Mouse (Mus musculus) intestine, embryonic 16.5 days (tissue): ENCODE measurements around the gene Spata22. TPM values are rescaled to one million over a fixed set of nuclear protein-coding genes. Genes with fewer than 3 reads are reported as not detected.
"Not testable (repeated sequence)": the region's sequence is repeated elsewhere in the genome, so short reads cannot be mapped to it uniquely, and the experiment has no call there.

Experiments used
- ATAC-seq: fragments of 200-750 bp; cut with Nextera tagmentation; 2 replicates; pipeline ENCODE4 v1.8.0; 2017; ENCODE audit warnings: moderate TSS enrichment, moderate library complexity
- H3K27ac ChIP-seq: fragments of 300-500 bp; sonication (generic); 2 replicates; pipeline ENCODE4 v1.5.1; 2014; ENCODE audit warnings: mild to moderate bottlenecking, low read length
- H3K27me3 ChIP-seq: fragments of 300-500 bp; sonication (generic); replicated peaks from 2 replicates; pipeline ENCODE4 v1.6.1; 2014; ENCODE audit warnings: low read length, control low read depth, mixed read lengths; ENCODE audit not compliant: control insufficient read depth, insufficient read depth
- H3K36me3 ChIP-seq: fragments of 300-500 bp; sonication (generic); 2 replicates; pipeline ENCODE4 v1.6.1; 2014; ENCODE audit warnings: low read length, control low read depth; ENCODE audit not compliant: control insufficient read depth, insufficient read depth
- H3K4me1 ChIP-seq: fragments of 300-500 bp; sonication (generic); 2 replicates; pipeline ENCODE4 v1.6.1; 2014; ENCODE audit warnings: low read length, control low read depth, mixed read lengths; ENCODE audit not compliant: control insufficient read depth, insufficient read depth
- H3K4me2 ChIP-seq: fragments of 300-500 bp; sonication (generic); 2 replicates; pipeline ENCODE4 v1.6.1; 2014; ENCODE audit warnings: low read depth, low read length, control low read depth
- H3K4me3 ChIP-seq: fragments of 300-500 bp; sonication (generic); 2 replicates; pipeline ENCODE4 v1.5.1; 2014; ENCODE audit warnings: mild to moderate bottlenecking, low read length
- H3K9ac ChIP-seq: fragments of 300-500 bp; sonication (generic); 2 replicates; pipeline ENCODE4 v1.6.1; 2014; ENCODE audit warnings: low read depth, low read length
- H3K9me3 ChIP-seq: fragments of 300-500 bp; sonication (generic); 2 replicates; pipeline ENCODE4 v1.6.1; 2016; ENCODE audit warnings: low read length, control low read depth; ENCODE audit not compliant: control insufficient read depth
- WGBS: fragments of 180-500 bp; shearing (Covaris S2); extraction: QIAGEN DNeasy Blood & Tissue Kit; methylation state at CpG from one replicate; pipeline ENCODE4 v1.1.7; 2014; 5-methylcytosine and 5-hydroxymethylcytosine counted together
- polyA plus RNA-seq: library from polyadenylated mRNA; unstranded; fragments of >200 nt; fragmentation: Nextera tagmentation; extraction: Ambion mirVana; gene quantifications from 2 replicates; pipeline ENCODE4 v1.2.1, GENCODE M21; 2015

The Spata22 gene
- polyA plus RNA-seq, 1 experiment from 2014 or later = 0.31 TPM

DNA sequence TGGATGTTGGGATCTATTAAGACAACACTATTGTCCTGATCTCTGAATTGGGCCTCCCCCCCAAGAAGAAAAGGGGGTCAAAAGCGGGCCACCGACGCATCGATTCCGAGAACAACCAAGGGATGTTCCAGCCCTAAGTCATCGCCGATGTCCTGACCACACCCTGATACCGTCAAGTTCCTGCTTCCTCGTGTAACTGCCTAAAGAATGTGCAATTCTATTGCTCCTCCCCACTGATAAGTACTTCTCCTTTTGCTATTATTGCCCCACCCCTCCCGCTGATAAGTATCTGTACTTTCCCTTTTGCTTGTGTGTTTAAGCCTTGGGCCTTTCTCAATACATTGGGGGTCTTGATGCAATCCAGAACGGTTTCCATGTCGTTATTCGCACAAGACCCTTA lies 8.5 kb upstream of the Spata22 start:
- H3K9me3 ChIP-seq, H3K4me2 ChIP-seq, H3K27ac ChIP-seq, H3K36me3 ChIP-seq, ATAC-seq, H3K4me1 ChIP-seq, H3K27me3 ChIP-seq, H3K4me3 ChIP-seq, H3K9ac ChIP-seq: not testable (repeated sequence)
- 90% methylated on average over 13 of the region's 13 CpGs for WGBS

DNA sequence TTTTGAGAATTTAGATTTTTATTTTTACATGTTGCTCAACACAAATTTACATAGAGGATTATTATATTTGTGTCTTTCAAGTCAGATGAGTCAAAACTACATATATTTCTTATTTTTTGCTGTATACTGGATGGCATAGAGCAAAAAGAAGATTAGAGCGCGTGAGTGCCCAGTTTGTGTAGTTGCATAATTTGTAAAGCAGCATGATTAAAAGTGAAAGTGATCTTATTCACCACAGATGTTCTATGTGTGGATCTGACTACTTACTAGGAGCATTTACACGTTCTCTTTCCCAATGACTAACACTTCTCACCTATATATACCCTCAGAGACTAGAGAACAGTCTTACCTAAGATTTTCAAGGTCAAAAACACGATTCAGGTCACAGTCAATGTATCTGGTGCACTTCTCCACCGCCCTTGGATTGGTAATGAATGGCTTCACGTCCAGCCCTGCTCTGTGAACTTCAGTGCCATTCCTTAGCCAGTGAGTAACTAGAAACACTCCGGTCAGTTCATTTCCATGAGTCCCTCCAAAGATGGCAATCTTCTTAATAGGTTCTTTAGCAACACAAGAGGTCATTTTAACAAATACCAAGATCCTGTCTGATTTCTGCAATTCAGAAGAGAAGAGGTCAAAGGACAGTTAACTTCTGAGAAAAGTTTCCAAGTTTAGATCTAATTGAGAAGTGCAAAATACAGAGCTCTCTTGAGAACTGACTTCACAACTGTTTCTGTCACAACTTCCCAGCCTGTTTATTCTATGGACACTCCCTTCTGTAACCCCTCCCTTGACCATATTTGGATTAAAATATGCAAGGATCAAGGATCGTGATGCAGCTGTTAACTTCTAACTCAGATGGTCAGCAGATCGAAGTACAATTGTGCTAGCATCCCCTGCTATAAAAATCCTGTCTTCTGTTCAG lies 5.4 kb upstream of the Spata22 start:
- ATAC-seq = no peak; the same call in 1 of the 2 replicates
- no peak overlapping the region for H3K4me2 ChIP-seq
- H3K9ac ChIP-seq = no peak overlapping the region
- no peak overlapping the region; the same call in 1 of the 2 replicates for H3K27ac ChIP-seq
- 0 out of 2 replicates have a peak, but pooled peaks cover 6% of the 10 kb centered on the region for H3K4me1 ChIP-seq
- H3K9me3 ChIP-seq = no peaks in the 10 kb centered on the region
- H3K4me3 ChIP-seq = no peak overlapping the region
- H3K36me3 ChIP-seq = no peaks in the 10 kb centered on the region
- no peaks in the 10 kb centered on the region for H3K27me3 ChIP-seq
- WGBS = 63% methylated on average over 9 of the region's 9 CpGs

DNA sequence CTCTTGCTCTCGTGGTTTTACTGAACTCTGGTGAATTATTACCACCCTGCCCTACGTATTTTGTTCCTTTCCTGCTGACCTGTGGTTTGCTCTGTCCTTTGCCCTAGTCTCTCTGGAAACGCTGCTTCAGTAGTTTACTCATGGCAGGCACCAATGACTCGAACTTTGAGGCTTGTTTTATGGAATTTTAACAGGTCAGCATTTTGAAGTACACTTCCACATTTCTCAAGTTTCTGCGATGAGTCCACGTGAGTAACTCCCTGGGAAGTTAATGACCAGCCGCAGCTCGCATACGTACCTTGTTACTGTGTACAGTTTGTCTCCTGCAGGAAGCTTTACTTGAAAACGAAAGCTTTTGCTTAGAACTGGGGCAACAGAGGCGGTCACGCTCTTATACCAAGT lies 3.1 kb upstream of the Spata22 start:
- peak overlapping the region; percentile 1; the same call in 1 of the 2 replicates for H3K4me3 ChIP-seq
- no peak overlapping the region for H3K9ac ChIP-seq
- no peaks in the 10 kb centered on the region for H3K36me3 ChIP-seq
- 23% methylated on average over 12 of the region's 12 CpGs for WGBS
- ATAC-seq = peak; percentile 96
- H3K4me2 ChIP-seq = peak overlapping the region; percentile 26; the same call in 1 of the 2 replicates
- H3K27me3 ChIP-seq = no peaks in the 10 kb centered on the region
- H3K4me1 ChIP-seq = 0 out of 2 replicates have a peak, but pooled peaks cover 6% of the 10 kb centered on the region
- H3K27ac ChIP-seq = peak overlapping the region; percentile 23; the same call in 1 of the 2 replicates
- no peaks in the 10 kb centered on the region for H3K9me3 ChIP-seq

DNA sequence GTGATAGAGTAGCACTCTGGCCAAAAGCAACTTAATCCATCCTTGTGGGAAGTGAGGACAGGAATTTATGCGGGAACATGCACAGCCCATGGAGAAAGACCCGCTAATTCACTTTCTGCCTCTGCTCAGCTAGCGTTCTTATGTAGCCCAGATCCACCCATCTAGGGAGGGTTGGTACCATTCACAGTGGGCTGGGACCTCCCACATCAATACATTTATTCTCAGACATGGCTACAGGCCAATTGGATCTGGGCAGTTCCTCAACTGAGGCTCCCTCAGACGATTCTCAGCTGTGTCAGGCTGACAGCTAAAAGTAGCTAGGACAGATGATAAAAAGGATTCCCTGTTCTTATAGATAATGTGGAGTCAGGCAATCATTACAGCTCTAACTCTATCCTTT lies 2.2 kb upstream of the Spata22 start:
- Histone ChIP-seq H3K9ac (no peak overlapping the region), H3K36me3 (no peaks in the 10 kb centered on the region), H3K4me2 (no peak overlapping the region), H3K27me3 (no peaks in the 10 kb centered on the region), H3K4me1 (0 out of 2 replicates have a peak, but pooled peaks cover 6% of the 10 kb centered on the region), H3K27ac (no peak overlapping the region), H3K9me3 (no peaks in the 10 kb centered on the region), H3K4me3 (no peak overlapping the region)
- WGBS = 53% methylated on average over 4 of the region's 4 CpGs
- ATAC-seq = peak; percentile 30; the same call in 1 of the 2 replicates

DNA sequence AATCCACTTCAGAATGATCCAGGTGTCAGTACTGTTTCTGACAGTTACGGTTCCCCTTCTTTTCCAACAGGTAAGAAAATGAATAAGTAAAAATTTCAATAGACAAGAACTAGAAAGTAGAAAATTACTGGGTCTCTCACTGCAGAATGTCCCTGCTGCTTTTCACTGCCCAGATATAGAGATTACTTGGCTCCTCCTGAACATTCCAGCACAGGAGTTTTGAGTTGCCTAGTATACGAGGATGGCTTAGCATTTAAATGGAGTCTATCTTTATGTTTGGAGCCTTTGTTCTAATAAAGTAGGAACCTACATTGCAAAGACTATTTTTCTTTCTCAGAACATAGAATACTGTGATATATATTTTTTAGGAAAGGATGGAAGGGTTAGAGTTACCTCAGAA lies 3.8 kb downstream of the Spata22 start:
- Histone ChIP-seq H3K4me2 (no peak overlapping the region), H3K4me1 (no peaks in the 10 kb centered on the region), H3K4me3 (no peak overlapping the region), H3K27me3 (no peaks in the 10 kb centered on the region), H3K36me3 (no peaks in the 10 kb centered on the region), H3K9me3 (no peaks in the 10 kb centered on the region), H3K27ac (no peak overlapping the region), H3K9ac (no peak overlapping the region)
- 73% methylated on average over 2 of the region's 2 CpGs for WGBS
- ATAC-seq = no peak

DNA sequence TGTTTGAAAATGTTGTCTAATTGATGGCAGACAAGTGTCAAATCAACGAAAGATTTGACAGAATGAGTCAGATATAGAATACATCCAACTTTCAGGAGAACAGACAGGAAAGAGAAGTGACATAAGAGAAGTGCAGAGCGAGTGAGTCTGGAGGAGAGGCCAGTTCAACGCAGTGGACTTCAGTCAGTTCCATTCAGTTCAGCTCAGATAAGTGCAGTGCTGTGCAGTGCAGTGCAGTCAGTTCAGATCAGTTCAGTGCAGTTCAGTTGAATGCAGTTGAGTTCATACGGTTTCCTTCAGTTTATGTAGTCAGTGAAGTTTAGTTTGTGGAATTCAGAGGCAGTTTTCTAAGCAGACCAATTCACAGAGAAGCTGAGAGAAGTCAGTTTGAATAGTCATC lies 7.4 kb downstream of the Spata22 start:
- Histone ChIP-seq H3K27ac (no peak overlapping the region), H3K4me1 (no peaks in the 10 kb centered on the region), H3K9me3 (no peaks in the 10 kb centered on the region), H3K36me3 (no peaks in the 10 kb centered on the region), H3K9ac (no peak overlapping the region), H3K27me3 (no peaks in the 10 kb centered on the region), H3K4me3 (no peak overlapping the region), H3K4me2 (no peak overlapping the region)
- WGBS = 73% methylated on average over 4 of the region's 4 CpGs
- ATAC-seq = peak; percentile 77

DNA sequence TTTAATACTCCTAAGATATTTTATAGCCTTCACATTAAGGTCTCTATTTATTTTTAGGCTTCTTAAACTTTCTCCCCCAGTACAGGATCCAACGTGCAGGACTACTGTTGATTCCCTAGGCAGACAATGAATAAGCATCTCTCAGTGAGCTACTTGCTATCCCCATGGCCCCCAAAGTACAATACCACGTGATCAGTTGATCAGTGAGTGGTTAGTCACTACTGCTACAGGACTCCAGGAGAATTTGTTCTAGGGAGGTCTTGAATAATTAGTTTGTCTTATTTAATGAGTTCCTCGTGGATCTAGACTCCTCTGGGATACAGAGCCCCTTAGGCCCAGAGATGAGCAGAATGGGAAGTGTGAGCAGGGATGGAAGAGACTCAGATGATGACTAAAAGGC lies 20.9 kb downstream of the Spata22 start, which contains the start of gene Olfr20:
Gene Olfr20, plus strand, starts transcription at position 301 of the 400 bp plus-strand sequence.
- H3K4me2 ChIP-seq = no peak within 1 kb of the TSS
- no peaks in the 10 kb centered on the region for H3K27me3 ChIP-seq
- no peaks in the 10 kb centered on the region for H3K4me1 ChIP-seq
- no peak within 1 kb of the TSS for H3K27ac ChIP-seq
- H3K9ac ChIP-seq = no peak within 1 kb of the TSS
- no peaks in the 10 kb centered on the region for H3K36me3 ChIP-seq
- no peak for ATAC-seq
- H3K4me3 ChIP-seq = no peak within 1 kb of the TSS
- H3K9me3 ChIP-seq = no peaks in the 10 kb centered on the region
- 47% methylated on average over 3 of the region's 3 CpGs for WGBS

DNA sequence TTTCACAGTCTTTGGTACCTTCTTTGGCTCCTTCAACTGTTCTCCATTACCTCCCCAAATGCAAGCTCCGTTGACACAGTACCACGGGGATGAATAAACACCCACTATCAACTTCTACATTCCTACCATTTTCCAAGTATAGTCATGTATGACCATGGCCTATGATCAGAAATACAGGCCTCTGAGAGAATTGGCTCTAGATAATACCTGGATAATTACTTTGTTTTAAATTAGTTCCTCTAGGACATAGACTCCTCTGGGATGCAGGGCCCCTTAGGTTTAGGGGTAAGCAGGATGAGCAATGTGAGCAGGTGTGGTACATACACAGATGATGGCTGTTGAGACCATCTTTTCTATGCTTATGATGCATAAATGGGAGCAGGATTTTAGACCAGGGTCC lies 41.4 kb downstream of the Spata22 start, which contains the start of gene Olfr376:
Gene Olfr376, plus strand, starts transcription at position 301 of the 400 bp plus-strand sequence.
- WGBS = 82% methylated on average over 2 of the region's 2 CpGs
- H3K4me1 ChIP-seq = no peaks in the 10 kb centered on the region
- H3K27me3 ChIP-seq = no peaks in the 10 kb centered on the region
- H3K9me3 ChIP-seq = no peaks in the 10 kb centered on the region
- no peak within 1 kb of the TSS for H3K9ac ChIP-seq
- ATAC-seq = no peak
- no peak within 1 kb of the TSS for H3K4me2 ChIP-seq
- H3K36me3 ChIP-seq = no peaks in the 10 kb centered on the region
- no peak within 1 kb of the TSS for H3K27ac ChIP-seq
- H3K4me3 ChIP-seq = no peak within 1 kb of the TSS

DNA sequence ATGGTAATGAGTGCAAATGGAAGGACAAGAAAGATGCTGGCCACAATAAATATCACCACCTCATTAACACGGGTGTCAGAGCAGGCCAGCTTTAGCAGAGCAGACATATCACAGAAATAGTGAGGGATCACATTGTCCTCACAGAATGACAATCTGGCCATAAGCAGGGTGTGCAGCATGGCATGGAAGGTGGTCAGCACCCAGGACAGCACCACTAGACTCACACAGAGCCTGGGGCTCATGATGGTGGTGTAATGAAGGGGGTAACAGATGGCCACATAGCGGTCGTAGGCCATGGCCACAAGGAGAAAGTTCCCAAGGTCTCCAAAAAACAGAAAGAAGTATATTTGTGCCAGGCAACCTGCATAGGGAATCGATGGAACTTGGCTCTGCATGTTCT lies 65.8 kb downstream of the Spata22 start:
- H3K27ac ChIP-seq = no peak overlapping the region
- no peak overlapping the region for H3K9ac ChIP-seq
- no peak overlapping the region for H3K4me2 ChIP-seq
- no peak overlapping the region for H3K4me3 ChIP-seq
- no peak for ATAC-seq
- no peaks in the 10 kb centered on the region for H3K27me3 ChIP-seq
- no peaks in the 10 kb centered on the region for H3K36me3 ChIP-seq
- WGBS = 69% methylated on average over 4 of the region's 4 CpGs
- H3K4me1 ChIP-seq = no peaks in the 10 kb centered on the region
- no peaks in the 10 kb centered on the region for H3K9me3 ChIP-seq
